Mouse (Mus musculus): ENCODE results near the gene Fam171a2. TPM values are rescaled to one million over a fixed set of nuclear protein-coding genes. Genes with fewer than 3 reads are reported as not detected.

The Fam171a2 gene
- total RNA-seq (2023) = under 1 TPM in 1 of 2 experiments, not detected in 1; 0.38 TPM

GRCm38 (mm10) chr11:102447497-102447896 is at the start of gene Fam171a2:
Gene Fam171a2, minus strand, starts transcription at chr11:102447682.

DNA sequence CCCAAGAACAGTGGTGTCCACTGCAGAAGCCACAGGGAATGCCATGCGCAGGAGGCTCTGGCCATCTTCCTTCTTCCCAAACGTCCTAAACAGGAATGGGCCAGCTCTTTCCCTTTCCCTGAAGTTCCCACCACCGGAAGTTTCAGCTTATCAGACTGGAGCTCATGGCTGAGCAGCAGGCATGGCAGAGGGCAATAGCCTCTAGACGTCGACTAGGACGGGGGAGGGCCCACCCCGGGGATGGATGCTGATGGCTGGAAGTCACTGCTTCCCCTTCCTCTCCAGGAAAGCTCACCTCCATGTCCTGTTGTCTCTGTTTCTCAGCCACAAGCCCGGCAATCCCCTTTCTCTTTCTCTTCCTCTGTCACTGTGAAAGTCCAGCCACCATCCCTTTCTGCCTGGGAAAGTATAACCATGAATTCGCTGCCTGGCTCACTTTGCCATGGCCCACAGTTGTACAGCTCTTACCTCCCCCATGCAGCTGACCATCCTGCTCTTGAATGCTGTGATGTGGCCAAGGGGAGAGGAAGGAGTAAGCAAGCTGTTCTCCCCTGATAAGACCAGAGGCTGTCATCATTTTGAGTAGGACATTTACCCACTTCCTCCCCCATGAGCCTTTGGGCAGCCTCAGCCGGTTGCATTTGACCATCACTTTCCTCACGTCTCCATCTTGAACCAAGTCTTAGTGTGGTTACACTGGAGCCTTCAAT is 22.3 kb upstream of the Fam171a2 start, which contains the start of gene Itga2b:
Gene Itga2b (minus strand): TSS at position 475 of the 710 bp plus-strand sequence.

GRCm38 (mm10) chr11:102430121-102431017 is 17.1 kb downstream of the Fam171a2 start, which contains the start of gene Grn:
Gene Grn, plus strand, starts transcription at chr11:102430315.

DNA sequence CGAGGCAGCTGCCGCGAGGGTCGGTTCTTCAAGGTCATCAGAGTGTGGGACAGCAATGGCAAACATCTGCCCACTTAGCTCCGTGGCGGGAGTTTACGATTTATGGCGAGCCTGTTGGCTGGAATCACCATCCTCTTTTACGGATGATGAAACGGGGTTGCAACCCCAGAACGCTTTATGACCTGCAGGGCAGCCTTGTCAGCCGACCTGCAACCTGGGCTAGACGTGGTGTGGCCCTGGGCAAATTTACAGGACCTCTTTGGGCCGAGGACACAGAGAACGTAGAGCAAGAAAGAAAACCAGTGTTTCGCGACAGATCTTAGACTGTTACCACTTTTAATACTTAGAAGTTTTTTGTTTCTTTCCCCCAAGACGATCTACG is 39.7 kb downstream of the Fam171a2 start, which contains the start of gene Slc25a39:
Gene Slc25a39 (minus strand): TSS at position 113 of the 382 bp plus-strand sequence.

GRCm38 (mm10) chr11:102393238-102393634 is 54.2 kb downstream of the Fam171a2 start, which contains the start of gene Rundc3a:
Gene Rundc3a, plus strand, starts transcription at chr11:102393403.

Other genes with a start within 250 kb of the Fam171a2 start
- 100 to 1,000 TPM; 112 to 127 TPM for gene Hdac5, start 217.5 kb downstream of the Fam171a2 start, total RNA-seq (2023)
- 1 to 10 TPM; 7.2 to 8.2 TPM for gene BC030867, start 198.8 kb downstream of the Fam171a2 start, total RNA-seq (2023)
- gene Asb16, start 178.9 kb downstream of the Fam171a2 start, total RNA-seq (2023) = not detected
- gene Tmub2, start 162.8 kb downstream of the Fam171a2 start, total RNA-seq (2023) = 10 to 100 TPM; 46.1 to 54.7 TPM
- gene Atxn7l3, start 151.1 kb downstream of the Fam171a2 start, total RNA-seq (2023) = 10 to 100 TPM; 67.1 to 69.7 TPM
- gene Ubtf, start 127.9 kb downstream of the Fam171a2 start, total RNA-seq (2023) = 10 to 100 TPM; 80.3 to 84.1 TPM
- 10 to 100 TPM; 28.8 to 68.2 TPM for gene Slc4a1, start 81.5 kb downstream of the Fam171a2 start, total RNA-seq (2023)
- gene Rundc3a, start 54.3 kb downstream of the Fam171a2 start, total RNA-seq (2023) = under 1 TPM in 1 of 2 experiments, not detected in 1; 0.40 TPM
- 10 to 100 TPM; 45.4 to 56.9 TPM for gene Slc25a39, start 39.7 kb downstream of the Fam171a2 start, total RNA-seq (2023)
- gene Grn, start 17.4 kb downstream of the Fam171a2 start, total RNA-seq (2023) = 100 to 1,000 TPM; 308 to 361 TPM
- gene Itga2b, start 22.4 kb upstream of the Fam171a2 start, total RNA-seq (2023) = 10 to 100 TPM; 11.8 to 19.6 TPM
- 10 to 100 TPM; 28.2 to 30.2 TPM for gene Gpatch8, start 108.7 kb upstream of the Fam171a2 start, total RNA-seq (2023)
- gene Gm11627, start 131.8 kb upstream of the Fam171a2 start, total RNA-seq (2023) = not detected
- gene Fzd2, start 156.7 kb upstream of the Fam171a2 start, total RNA-seq (2023) = not detected
- gene Meioc, start 216.0 kb upstream of the Fam171a2 start, total RNA-seq (2023) = not detected